Mouse (Mus musculus) cerebellum, adult 9-11 months (tissue): ENCODE measurements around the gene Hspa5.
"Not testable (repeated sequence)": the region's sequence is repeated elsewhere in the genome, so short reads cannot be mapped to it uniquely, and the experiment has no call there.

Experiments
- DNase-seq: peaks from one replicate; pipeline ENCODE4 v3.0.0; 2022

The Hspa5 gene

GRCm38 (mm10) chr2:34772252-34773235 is 774 bp downstream of the Hspa5 start:
- DNase-seq, result peak; percentile 63

GRCm38 (mm10) chr2:34773673-34774072 is 1.9 kb downstream of the Hspa5 start:
- DNase-seq, result no peak

- no peak for DNase-seq
Observed at GRCm38 (mm10) chr2:34774493-34774892, 2.7 kb downstream of the Hspa5 start.

DNA sequence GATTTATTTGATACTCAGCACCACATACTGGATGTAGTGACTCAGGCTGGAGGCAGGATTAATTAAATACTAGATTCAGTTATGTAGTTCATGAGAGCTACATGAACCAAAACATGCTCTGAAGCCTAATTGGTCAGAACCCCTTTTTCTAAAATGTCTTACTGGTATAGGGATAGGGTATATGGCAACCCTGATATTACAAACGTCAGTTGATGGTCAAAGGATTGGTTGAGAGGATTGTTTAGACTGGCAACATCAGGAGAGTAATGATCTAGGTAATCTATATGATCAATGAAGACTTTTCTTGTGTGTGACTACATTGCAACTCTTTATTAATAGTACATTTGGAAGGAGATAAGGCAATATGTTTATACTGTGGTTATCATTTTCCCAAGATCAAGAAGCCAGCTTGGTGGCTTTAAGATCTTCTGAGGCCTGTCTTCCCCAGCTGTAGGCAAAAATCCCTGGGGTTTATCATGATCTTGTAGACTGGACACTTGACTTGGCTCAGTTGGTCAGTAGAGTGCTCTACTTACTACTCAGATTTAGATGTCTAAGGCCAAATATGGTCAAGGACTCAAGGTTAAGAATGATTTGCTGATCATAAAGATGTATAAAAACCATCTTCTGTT is 5.6 kb downstream of the Hspa5 start:
- DNase-seq, result no peak

- no peak for DNase-seq
Observed at GRCm38 (mm10) chr2:34783064-34784020, 11.6 kb downstream of the Hspa5 start.

GRCm38 (mm10) chr2:34784085-34784484 is 12.3 kb downstream of the Hspa5 start:
- DNase-seq, result no peak

DNA sequence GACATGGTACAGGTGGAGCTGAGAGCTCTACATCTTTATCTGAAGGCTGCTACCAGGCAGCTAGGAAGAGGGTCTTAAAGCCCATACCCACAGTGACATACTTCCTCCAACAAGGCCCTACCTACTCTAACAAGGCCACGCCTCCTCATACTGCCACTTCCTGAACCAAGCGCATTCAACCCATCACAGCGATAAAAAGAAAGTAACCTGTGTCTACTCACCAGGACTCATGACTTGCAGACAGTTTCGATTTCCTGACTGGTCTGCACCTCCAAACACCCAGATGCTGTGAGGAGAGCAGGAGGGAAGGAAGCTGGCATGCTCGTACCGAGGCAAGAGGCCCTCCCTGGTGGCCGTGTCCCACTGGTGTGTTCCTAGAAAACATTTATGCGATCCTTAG is 18.5 kb downstream of the Hspa5 start:
- DNase-seq, result no peak

GRCm38 (mm10) chr2:34792543-34792942 is 20.8 kb downstream of the Hspa5 start:
- DNase-seq, result not testable (repeated sequence)

DNA sequence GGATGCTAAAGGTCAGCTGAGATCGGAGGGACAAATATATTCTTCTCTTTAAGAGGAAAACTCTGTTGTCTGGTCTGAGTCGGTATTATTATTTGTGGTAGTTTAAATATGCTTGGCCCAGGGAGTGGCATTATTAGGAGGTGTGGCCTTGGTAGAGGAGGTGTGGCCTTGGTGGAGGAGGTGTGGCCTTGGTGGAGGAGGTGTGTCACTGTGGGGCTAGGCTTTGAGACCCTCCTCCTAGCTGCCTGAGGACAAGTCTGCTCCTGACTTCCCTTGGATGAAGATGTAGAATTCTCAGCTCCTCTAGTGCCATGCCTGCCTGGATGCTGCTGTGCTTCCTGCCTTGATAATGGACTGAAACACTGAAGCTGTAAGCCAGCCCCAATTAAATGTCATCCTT is 22.7 kb downstream of the Hspa5 start:
- DNase-seq, result no peak

GRCm38 (mm10) chr2:34795426-34795825 is 23.7 kb downstream of the Hspa5 start:
- DNase-seq, result no peak

DNA sequence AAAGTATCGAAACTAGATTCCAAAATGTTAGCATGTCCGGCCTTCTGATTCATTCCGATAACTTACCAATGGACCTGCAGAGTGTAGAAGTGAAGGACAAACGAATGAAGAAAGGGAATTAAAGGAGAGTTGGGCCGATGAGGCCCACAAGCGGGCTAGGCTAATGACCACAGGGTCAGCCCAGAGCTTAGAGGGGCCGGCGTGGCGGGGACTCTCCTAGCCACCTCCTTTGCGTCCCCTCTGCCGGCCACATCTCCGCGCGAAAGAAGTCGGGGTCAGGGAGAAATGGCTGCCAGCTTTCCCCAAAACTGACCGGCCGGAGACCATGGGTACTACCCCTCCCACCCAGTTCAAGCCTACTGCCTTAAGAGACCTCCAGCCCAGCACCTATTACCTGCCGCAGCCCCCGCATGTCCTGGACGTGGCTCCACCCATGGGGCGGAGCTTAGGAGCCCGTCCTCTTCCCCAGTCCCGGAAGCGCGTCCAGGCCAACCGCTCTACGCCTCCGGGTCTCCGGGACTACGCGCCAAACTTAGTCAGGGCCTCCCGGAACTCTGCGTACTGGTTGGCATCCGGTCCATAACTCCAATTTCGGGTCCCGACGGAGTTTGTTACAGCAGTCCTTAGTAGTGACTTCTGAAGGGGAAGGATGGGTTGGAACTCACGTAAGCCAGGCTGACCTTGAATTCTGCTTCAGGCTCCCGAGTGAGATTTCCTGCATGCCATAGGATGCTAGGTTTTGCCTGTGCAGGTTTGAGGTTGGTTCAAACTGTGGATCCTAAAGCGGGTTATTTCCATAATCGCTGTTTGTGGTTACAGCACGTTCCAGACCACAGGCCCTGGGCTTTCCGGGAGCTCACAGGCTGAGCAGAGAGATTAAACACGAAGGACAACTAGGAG is 27.8 kb downstream of the Hspa5 start, which contains the start of gene Rabepk:
Gene Rabepk (minus strand): TSS at position 556 of the 900 bp plus-strand sequence.
- peak; percentile 88 for DNase-seq

- no peak for DNase-seq
Observed at GRCm38 (mm10) chr2:34800371-34800770, 28.6 kb downstream of the Hspa5 start.

GRCm38 (mm10) chr2:34801516-34802482 is 30.0 kb downstream of the Hspa5 start:
- DNase-seq, result peak; percentile 98

DNA sequence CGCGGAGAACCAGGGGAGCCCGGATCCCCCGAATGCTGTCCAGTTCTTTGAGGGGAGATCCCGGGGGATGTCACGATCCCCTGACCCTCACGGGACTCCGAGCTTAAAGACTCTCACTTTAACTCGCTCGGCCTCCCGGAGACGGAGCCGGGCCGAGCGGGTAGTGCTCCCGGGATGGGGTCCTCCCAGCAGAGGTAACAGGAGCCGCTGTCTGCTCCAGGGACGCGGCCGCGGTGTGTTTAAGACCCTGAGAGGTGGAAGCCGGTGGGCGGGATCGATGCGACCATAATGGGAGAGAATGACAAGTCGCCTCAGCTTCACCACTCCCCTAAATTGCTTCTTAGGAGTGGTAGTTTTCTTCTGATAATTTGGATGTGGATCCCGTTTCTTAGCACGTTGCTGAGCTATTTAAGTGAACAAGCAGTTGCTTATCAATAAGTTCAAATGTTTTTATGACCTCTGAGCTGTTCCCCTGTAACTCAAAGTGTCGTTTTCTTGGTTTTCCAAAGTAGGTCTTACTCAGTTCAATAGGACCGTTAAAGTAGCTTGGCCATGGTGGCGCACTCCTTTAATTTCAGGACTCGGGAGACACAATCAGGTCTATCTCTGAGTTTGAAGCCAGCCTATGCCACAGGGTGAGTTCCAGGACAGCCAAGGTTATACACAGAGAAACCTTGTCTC is 30.9 kb downstream of the Hspa5 start:
- DNase-seq, result not testable (repeated sequence)

- DNase-seq, result peak; percentile 48
Observed at GRCm38 (mm10) chr2:34803746-34804145, 32.0 kb downstream of the Hspa5 start.

DNA sequence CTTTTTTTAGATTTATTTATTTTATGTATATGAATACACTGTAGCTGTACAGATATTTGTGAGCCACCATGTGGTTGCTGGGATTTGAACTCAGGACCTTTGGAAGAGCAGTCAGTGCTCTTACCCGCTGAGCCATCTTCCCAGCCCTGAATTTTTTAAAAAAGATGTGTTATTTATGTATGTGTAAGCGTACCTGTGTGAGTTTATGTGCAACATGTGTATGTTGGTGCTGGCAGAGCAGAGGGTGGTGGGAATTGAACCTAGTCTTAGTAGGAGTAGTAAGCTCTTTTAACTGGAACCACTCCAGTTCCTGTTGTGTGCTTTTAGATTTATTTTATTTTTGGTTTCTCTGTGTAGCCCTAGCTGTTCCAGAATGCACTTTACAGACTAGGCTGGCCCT is 32.4 kb downstream of the Hspa5 start:
- no peak for DNase-seq

- DNase-seq, result no peak
Observed at GRCm38 (mm10) chr2:34804815-34805214, 33.0 kb downstream of the Hspa5 start.

- no peak for DNase-seq
Observed at GRCm38 (mm10) chr2:34805364-34805950, 33.7 kb downstream of the Hspa5 start.

GRCm38 (mm10) chr2:34808057-34808456 is 36.3 kb downstream of the Hspa5 start:
- DNase-seq, result no peak
